Mouse (Mus musculus) cerebellum, adult 18-20 months (tissue): Measurements from ENCODE around the gene Hist1h4f.
"Not testable (repeated sequence)": the region's sequence is repeated elsewhere in the genome, so short reads cannot be mapped to it uniquely, and the experiment has no call there.

Source experiments
- DNase-seq, 2 experiments: peaks; one replicate each; pipeline ENCODE4 v3.0.0; 2021

The Hist1h4f gene

DNA sequence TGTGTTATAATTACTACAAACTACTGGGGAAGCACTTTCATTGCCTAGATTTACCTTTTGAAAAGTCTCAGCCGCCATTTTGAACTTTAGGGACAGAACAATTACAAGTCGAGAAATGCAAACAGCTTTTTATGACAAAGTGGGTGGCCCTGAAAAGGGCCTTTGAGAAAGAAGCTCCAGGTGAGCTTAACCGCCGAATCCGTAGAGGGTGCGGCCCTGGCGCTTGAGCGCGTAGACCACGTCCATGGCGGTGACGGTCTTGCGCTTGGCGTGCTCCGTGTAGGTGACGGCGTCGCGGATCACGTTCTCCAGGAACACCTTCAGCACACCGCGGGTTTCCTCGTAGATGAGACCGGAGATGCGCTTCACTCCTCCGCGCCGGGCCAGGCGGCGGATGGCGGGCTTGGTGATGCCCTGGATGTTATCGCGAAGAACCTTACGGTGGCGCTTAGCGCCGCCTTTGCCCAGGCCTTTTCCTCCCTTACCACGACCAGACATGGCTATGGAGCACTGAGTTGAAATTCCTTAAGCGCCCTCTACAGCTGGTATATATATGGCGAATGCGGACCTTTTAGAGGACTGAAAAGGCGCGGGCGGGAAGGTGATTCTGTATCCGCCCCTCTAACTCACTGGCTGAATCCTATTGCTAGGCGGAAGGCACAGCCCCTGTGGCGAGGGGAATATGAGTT lies at the start of gene Hist1h4f:
Hist1h4f (minus strand) TSS at position 503 of the 689 bp plus-strand sequence.
- peak; percentile 85 to 89 for DNase-seq

DNA sequence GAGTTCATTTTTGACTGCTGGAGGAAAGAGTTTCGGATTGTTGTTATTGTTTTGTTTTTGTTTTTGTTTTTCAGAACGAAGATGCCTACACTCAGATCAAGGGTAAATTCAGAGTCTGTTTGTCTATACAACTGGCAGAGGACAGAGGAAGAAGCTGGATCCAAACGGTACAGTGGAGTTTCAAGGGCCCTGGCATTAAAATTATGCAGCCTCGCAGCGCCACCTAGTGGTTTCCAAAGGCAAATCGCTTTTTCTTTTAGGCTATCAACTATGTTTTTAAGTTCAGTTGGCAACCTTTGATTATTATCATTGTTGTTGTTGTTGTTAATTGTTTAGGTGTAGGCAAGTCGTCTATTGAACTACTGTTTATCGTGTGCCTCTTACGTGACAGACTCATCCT lies 46.5 kb upstream of the Hist1h4f start:
- peak; percentile 72 to 84 for DNase-seq

DNA sequence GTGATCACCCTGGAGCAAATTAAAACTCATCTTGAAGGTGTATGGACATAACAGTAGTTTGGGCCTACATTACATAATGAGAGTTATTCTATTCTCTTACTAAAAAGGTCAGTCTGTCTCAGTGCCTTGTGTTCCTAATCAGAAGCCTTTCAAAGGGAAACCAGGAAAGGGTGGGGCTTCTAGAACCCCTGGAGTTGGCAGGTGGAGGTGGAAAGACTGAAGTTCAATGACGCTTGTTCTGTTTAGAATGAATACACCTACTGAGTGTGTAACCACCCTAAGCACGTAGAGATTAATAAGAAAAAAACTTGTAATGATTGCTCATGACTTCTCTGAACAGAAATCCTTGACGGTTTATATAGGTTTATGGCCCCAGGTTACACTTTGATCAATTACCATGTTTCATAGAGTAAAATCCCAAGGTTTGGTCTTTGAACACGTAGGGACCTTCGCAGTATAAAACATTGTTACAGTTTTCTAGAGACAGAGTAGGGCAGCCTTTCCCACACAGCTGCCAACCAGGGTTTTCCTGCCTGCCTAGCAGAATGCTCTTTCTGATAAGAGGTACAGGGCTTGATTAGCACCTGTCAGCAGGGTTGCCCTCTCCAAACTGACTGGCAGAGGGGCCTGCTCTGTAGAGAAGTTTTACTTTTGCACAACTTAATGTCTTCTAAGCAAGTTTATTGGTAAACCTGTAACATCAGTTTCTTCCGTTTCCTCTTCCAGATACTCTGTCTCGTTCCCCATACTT lies 44.3 kb upstream of the Hist1h4f start:
- DNase-seq: no peak

DNA sequence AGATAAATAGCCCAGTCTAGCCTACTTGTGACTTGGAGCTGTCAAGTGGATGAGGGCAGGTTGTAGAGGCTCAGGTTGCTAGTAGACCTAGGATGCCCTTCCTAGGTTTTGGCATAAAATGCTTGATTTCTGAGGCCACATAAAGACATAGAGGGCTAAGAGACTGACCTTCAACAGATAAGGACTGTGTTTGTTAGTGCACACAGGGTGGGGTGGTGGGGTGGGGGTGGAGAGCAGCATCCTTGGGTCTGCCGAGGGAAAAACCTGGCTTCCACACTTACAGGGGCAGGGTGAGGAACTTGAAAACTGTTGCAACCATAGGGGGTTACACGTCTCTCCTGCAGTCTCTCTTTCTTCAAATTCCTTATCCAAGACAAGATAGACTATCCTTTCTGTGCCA lies 43.7 kb upstream of the Hist1h4f start:
- no peak for DNase-seq

DNA sequence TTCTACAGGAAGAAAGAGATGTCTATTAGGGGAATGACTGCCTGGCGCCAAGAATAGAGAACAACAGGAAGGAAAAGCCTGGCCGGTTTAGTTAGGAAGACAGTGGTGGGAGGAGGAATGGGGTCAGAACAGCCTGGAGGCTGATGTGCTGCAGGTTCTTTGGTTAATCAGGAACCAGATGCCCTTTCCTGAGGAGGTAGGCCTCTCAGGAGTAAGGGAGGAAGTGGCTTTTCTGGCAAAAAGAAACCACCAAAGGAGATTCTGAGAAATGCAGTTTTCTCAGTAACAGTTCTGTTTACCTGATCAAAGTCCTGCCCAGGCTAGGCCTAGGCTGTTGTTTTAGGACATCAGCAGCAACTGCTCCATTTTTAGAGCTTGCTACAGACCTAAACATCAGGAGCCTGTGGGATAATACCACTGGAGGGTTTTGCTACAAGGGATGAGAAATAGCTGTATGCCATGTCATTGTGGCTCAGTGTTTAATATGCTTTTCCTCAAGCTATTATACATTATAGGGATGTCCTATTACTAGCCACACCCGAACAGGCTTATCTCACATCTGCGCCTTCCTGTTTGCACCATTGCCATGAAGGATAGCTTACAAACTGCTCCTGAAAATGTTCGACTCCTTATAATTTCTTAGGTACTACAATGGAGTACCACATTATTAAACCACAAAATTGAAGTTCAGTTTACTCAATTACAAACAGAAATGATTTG lies 41.8 kb upstream of the Hist1h4f start:
- DNase-seq: no peak

DNA sequence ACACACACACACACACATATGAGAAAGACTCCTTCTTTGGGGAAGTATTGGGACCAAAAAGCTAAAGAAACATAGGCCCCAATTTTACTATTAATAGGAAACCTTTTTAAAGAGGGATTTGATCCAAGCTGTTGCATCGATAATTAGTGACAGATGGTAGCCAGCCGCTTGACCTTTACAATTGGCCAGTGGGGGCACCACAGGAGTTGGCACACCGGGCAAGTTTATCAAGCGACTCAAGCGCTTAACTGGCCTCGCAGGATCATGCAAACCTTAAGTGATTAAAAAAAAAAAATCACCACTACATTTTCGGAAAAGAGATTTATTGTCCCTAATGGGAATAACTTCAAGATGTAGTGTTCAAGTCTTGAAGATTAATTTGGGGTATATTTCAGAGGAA lies 41.2 kb upstream of the Hist1h4f start:
- DNase-seq: peak; percentile 63 to 65

DNA sequence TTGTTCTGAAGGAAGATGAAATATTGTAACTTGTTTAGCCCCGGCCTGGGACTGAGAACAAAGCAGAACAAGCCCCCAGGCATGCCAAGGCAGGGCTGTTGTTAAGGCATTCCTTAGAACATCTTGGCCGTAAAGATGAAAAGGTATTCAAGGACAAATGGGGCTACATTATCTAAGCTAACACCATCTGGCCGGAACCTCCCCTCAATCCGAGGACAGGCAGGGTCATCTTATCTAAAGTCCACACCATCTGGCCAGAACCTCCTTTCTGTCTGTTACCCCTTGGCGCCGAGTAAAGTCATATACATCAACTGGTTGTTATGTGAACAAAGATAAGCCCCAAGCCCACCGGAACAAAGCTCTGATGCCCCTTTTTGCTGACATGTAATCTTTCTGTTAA lies 40.4 kb upstream of the Hist1h4f start:
- DNase-seq: not testable (repeated sequence)

DNA sequence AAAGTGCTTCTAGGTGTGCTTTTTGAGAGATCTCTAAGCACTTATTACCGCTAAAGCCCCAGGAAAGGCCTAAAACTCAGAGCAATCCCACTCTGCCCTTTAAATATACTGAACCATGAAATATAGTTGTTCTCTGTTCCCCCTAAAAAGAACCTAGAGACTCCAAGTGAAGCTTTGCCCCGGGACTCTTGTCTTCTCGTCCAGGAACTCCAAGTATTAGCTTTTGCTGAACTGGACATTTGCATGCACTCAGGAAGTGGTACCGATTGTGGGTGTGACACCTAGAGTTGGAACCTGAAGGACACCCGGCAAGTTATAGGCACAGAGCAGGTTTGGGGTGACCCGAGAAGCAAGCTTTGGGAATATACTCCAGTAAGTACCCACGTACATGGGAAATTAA lies 39.8 kb upstream of the Hist1h4f start:
- DNase-seq: no peak

DNA sequence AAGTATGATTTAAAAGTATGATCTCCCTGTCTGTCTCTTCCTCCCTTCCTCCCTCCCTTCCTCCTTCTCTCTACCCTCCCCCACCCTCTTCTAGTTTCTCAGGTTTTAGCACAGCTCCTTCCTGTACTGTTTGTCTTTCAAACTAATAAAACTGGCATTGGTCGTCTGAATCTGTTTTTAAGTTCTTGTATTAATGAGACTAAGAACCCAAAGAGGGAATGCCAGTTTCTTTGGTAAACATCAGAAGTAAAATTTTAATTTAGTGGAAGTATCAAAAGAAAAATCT lies 35.4 kb upstream of the Hist1h4f start:
- no peak for DNase-seq

DNA sequence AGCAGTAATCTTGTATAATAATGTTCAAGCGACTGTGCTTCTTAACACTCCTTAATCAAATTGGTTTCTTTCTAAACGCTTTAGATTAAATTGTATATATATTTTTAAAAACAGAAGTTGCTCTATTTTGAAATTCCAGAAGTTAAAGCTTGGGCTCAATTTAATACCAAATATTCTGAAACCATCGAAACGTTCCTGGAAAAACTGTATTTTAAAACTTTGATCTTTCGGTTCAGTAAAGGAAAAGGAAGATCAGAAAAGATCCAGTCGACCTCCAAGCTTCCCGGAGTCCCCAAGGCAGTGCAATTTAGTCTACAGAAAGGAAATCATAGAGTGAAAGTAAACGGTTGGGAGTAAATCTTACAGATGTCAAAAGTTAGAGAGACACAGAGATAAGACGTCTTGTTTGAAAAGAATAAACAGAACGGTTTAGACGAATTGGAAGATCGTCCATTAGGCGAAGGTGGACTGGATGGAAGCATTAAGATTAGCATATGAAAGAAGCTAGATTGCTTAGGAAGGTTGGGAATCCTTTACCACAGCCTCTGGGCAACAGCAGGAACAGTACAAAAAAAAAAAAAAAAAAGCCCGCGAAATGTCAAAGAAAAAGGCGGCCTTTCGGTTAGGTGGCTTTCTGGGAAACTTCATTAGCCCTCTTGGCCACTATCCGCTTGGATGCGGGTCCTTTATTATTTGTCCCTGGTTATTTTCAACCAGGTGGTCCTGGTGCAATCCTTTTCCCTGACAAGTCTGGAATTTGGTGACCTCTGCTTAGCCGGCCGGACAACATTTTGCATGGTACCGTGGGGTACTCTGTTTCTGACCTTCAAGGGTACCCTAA lies 34.9 kb upstream of the Hist1h4f start:
- DNase-seq: no peak

DNA sequence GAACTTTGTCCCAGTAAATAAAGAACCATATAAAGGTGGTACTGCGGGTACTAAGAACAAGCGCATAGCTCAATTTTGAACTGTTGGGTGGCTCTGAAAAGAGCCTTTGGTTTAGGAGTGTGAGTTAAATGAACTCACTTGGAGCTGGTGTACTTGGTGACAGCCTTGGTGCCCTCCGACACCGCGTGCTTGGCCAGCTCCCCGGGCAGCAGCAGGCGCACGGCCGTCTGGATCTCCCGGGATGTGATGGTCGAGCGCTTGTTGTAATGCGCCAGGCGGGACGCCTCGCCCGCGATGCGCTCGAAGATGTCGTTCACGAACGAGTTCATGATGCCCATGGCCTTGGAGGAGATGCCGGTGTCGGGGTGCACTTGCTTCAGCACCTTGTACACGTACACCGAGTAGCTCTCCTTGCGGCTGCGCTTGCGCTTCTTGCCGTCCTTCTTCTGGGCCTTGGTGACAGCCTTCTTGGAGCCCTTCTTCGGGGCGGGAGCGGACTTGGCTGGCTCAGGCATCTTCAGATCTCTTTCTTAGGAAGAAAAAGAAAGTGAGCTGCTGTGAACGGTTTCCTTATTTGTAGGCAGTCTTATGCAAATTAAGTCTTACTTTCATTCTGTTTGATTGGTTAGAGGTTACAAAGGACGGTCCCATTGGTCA lies 34.1 kb upstream of the Hist1h4f start:
- DNase-seq: peak; percentile 36 to 64

DNA sequence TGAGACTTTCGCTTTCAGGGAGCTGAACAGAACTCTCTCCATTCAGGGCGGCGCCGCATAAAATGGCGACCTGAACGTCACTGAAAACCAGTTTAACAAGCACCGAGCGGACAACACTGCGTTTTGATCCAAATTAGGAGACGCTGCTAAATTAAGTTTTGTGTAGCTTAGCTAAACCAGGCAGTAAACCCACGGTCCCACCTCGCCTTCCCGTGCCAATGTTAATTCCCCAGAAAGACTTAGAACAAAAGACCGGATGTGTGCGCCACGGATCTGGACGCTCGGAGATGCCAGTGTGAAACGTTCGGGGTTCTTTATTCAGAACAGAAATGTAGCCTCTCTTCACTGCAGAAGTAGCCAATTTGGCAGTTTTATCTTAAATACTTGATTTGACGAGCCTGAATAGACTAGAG lies 33.6 kb upstream of the Hist1h4f start:
- DNase-seq: peak; percentile 49 to 60

DNA sequence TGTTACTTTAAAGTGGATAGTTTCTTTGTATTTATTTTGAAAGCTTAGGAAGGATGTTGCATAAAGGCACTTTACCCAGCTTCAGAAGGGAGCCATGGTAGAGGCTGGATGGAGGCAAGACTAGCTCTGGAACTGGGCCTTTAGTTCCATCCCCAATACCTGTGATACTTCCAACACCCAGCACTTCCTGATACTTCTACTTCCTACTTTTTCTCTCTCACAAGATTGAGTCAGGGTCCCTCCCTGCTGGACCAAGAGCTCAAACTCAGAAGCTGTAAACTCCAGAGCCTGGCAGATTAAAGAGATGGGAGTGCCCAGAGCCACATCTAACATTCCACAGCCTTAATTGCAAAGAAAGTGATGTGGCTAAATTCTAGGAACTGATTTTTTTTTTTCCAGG lies 32.9 kb upstream of the Hist1h4f start:
- DNase-seq: no peak

DNA sequence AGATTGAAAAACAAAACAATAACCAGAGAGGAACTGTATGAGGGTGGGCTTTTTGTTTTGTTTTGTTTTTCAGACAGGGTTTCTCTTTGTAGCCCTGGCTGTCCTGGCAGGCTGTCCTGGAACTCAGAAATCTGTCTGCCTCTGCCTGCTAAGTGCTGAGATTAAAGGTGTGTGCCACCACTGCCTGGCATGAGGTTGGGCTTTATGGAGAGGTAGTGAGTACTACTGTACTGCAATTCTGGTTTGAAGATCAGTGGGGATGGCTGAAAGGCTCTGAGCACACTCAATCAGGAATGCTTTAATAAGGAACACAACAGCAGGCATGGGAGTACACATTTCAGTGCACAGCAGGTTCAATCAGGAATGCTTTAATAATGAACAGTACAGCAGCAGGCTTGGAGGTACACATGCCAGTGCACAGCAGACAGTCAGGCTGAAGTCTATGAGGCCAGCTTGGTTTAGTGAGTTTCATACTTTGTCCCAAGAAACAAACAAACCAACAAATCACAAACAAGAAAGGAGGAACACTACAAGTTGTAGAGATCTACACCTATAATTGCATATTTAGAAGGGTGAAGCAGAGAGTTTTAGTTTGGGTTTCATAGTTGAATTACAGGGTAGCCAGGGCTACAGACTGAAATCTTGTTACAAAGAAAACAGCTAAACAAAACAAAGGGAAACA lies 32.1 kb upstream of the Hist1h4f start:
- DNase-seq: no peak

DNA sequence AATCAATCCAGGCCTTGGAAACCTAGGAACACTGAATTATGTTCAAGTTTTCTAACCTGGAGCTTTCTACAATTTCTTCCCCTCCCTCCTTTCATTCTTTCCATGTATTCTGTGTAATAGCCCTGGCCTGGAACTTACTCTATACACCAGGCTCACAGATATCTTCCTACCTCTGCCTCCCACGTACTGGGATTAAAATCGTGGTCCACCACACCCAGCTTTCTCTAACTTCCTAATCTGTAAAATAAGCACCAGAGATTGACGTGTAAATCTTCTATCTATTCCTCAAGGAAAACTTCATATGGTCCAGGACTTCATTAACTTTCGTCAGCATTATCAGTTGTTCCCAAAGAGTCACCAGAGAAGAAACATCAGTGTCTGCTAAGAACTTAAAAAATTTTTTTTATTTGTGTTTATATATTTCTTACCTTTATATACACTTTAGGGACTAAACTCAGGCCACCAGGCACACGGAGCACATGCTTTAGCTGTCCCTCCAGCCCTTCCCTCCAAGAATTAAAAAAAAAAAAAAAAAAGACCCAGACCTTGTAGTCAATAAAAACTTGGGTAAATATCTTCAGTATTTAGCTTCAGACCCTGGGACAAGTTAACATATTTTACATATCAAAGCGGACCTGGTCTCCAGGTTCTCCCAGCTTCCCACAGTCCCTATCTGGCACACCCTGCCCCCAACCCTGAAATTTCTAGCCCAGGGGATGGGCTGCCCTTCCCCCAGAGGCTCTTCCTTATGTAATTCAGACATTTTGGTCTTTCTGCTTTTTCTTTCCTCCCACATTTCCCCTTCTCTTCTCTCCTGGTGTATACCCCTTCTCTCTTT lies 31.0 kb upstream of the Hist1h4f start:
- DNase-seq: no peak

DNA sequence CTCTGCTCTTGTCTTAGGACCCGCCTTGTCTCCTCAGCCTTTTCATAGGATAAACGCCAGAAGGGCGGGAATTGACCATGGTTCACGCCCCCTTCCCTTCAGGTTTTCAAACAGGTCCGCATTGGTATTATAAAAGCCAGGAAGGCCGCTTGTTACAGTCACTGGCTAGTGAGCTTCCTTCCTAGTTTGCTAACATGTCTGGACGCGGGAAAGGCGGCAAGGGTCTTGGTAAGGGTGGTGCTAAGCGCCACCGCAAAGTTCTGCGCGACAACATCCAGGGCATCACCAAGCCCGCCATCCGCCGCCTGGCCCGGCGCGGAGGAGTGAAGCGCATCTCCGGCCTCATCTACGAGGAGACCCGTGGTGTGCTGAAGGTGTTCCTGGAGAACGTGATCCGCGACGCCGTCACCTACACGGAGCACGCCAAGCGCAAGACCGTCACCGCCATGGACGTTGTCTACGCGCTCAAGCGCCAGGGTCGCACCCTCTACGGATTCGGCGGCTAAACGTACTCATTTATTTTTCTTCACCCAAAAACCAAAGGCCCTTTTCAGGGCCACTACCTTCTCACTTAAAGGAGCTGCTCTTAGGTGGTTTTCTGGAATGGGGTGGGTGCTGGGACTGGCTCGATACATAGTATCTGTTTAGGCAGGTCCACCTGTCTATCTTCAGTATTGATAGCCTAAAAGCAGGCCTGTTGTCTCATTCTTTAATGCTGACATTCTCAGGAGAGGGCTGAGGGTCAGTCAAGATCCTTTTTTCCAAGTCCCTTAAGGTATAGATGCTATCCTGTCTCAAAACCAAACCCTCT lies 30.2 kb upstream of the Hist1h4f start, which contains the start of gene Hist1h4d:
Hist1h4d (plus strand) TSS at position 191 of the 811 bp plus-strand sequence.
- DNase-seq: peak; percentile 91

DNA sequence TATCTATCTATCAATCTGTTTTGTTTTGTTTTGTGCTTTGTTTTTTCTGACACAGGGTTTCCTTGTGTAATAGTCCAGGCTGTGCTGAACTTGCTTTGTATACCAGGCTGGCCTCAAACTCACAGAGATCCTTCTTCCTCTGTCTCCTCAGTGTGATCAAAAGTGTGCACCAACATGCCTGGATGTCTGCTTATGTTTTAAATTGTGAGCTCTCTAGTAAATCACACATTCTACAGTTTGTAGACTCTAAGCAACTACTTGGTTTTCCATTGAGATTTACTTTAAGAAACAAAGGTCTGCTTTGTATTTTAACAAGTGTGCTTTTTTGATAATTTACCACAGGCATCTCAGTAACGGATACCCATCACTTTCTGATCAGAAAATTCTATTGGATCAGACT lies 26.4 kb upstream of the Hist1h4f start:
- DNase-seq: no peak

DNA sequence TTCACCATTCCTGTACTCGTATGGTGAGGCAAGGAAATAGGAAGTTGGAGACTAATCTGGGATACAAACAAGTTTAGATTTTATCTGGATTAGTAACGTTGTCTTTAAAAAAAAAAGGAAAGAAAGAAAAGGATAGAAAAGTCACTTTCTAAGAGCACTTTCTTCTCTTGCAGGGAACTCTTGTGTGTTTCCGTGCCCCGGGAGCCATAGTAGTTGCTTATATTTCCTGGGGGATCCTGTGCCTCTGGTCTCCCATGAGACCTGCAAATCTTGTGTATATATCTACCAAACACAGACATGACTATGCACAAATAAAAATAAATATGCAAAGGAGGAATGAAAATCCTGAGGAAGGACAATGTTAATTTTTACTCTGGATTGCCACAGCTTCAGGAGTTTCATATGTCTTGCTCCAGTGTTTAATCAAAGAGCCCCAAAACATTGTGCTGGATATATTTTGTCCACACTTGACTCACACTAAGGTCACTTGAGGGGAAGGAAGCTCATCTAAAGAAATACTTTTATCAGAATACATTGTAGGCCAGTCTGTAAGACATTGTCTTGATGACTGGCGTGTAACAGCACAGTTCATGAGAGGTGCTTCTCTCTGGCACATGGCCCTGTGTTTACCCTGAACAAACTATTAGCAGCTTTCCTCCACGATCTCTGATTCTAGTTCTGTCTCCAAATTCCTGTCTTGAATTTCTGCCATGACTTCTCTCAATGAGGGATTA lies 25.6 kb upstream of the Hist1h4f start:
- DNase-seq: no peak

DNA sequence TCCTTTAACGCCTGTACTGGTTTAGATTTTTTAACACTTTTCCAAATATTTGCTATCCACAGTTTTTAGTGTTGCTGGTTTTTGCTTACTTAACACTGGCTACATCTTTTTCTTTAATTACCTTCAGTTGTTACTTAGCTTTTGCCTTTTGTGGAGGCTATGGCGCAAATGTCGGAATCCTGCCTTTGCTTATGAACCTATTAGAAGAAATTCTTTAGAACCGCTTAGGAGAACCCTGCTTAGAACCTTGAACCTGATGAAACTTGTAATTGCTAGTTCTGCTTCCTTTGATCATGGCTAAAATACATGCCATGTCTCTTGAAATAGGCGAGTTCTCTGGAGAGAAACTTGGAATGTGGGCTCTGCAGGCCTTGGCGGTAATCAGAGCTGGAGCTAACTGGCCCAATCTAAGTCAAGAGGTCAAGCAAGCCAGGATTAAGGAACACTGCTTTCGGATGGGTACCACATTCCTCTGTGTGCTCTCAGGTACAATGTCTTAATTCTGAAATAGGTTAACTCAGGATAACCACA lies 25.0 kb upstream of the Hist1h4f start:
- no peak for DNase-seq
